Mouse (Mus musculus) neural tube, embryonic 14.5 days (tissue): ENCODE results near the gene Sptbn1. TPM values are rescaled to one million over a fixed set of nuclear protein-coding genes. Genes with fewer than 3 reads are reported as not detected.

Experiments
- ATAC-seq: fragments of 200-750 bp; cut with Nextera tagmentation; 2 replicates; pipeline ENCODE4 v1.8.0; 2017; ENCODE audit warnings: low read depth, mild to moderate bottlenecking, moderate TSS enrichment, moderate library complexity
- H3K27ac ChIP-seq: fragments of 300-500 bp; sonication (generic); 2 replicates; pipeline ENCODE4 v1.5.1; 2014; ENCODE audit warnings: low read depth, mild to moderate bottlenecking, control low read depth, low read length, moderate library complexity, mixed read lengths
- H3K27me3 ChIP-seq: fragments of 300-500 bp; sonication (generic); 2 replicates; pipeline ENCODE4 v1.6.1; 2014; ENCODE audit warnings: low read length; ENCODE audit not compliant: control insufficient read depth, insufficient read depth
- H3K36me3 ChIP-seq: fragments of 300-500 bp; sonication (generic); 2 replicates; pipeline ENCODE4 v1.6.1; 2014; ENCODE audit warnings: low read length, mixed read lengths; ENCODE audit not compliant: control insufficient read depth, insufficient read depth
- H3K4me1 ChIP-seq: fragments of 300-500 bp; sonication (generic); 2 replicates; pipeline ENCODE4 v1.6.1; 2014; ENCODE audit warnings: low read length; ENCODE audit not compliant: control insufficient read depth, insufficient read depth
- H3K4me2 ChIP-seq: fragments of 300-500 bp; sonication (generic); 2 replicates; pipeline ENCODE4 v1.6.1; 2014; ENCODE audit warnings: mild to moderate bottlenecking, low read depth, low read length, control low read depth
- H3K4me3 ChIP-seq: fragments of 300-500 bp; sonication (generic); 2 replicates; pipeline ENCODE4 v1.5.1; 2014; ENCODE audit warnings: low read depth, low read length, control low read depth, mixed read lengths
- H3K9ac ChIP-seq: fragments of 300-500 bp; sonication (generic); replicated peaks from 2 replicates; pipeline ENCODE4 v1.6.1; 2014; ENCODE audit warnings: low read depth, mild to moderate bottlenecking, control low read depth, low read length, mixed read lengths
- H3K9me3 ChIP-seq: fragments of 300-500 bp; sonication (generic); 2 replicates; pipeline ENCODE4 v1.6.1; 2016; ENCODE audit warnings: low read length; ENCODE audit not compliant: control insufficient read depth
- WGBS: fragments of 180-500 bp; shearing (Covaris S2); extraction: QIAGEN DNeasy Blood & Tissue Kit; methylation state at CpG from one replicate; pipeline ENCODE4 v1.1.7; 2014; 5-methylcytosine and 5-hydroxymethylcytosine counted together
- polyA plus RNA-seq: library from polyadenylated mRNA; unstranded; fragments of >200 nt; fragmentation: Nextera tagmentation; extraction: Ambion mirVana; gene quantifications from 2 replicates; pipeline ENCODE4 v1.2.1, GENCODE M21; 2014

Sptbn1 gene
- polyA plus RNA-seq: 201 and 261 TPM in 2 replicates

GRCm38 (mm10) chr11:30267892-30268647, at the start of gene Sptbn1:
TSS of gene Sptbn1 (minus strand) at chr11:30268175.
- WGBS: under 1% methylated on average over 43 of the region's 81 CpGs
- peaks cover 8% of the 10 kb centered on the region; the same call in 1 of the 2 replicates for H3K4me1 ChIP-seq

GRCm38 (mm10) chr11:30294279-30294678, 26.3 kb upstream of the Sptbn1 start:
- ATAC-seq: no peak
- Histone ChIP-seq H3K4me1 (no peaks in the 10 kb centered on the region), H3K27me3 (no peaks in the 10 kb centered on the region), H3K4me2 (no peak overlapping the region), H3K9ac (no peak overlapping the region), H3K36me3 (no peaks in the 10 kb centered on the region), H3K9me3 (no peaks in the 10 kb centered on the region), H3K27ac (no peak overlapping the region), H3K4me3 (no peak overlapping the region)

More at GRCm38 (mm10) chr11:30267892-30268647, at the start of gene Sptbn1:
- H3K4me3 ChIP-seq: peak within 1 kb of the TSS; percentile 100
- H3K27me3 ChIP-seq: no peaks in the 10 kb centered on the region; the same call in 1 of the 2 replicates
- peak within 1 kb of the TSS; percentile 97 for H3K27ac ChIP-seq
- no peaks in the 10 kb centered on the region for H3K9me3 ChIP-seq
- peak within 1 kb of the TSS; percentile 84 for H3K4me2 ChIP-seq
- no peaks in the 10 kb centered on the region for H3K36me3 ChIP-seq
- H3K9ac ChIP-seq: peak within 1 kb of the TSS; percentile 99
- ATAC-seq: peak; percentile 95

- no peaks in the 10 kb centered on the region for H3K9me3 ChIP-seq
- no peak overlapping the region for H3K4me3 ChIP-seq
- ATAC-seq: no peak
- WGBS: 95% methylated on average over 3 of the region's 3 CpGs
- H3K27me3 ChIP-seq: no peaks in the 10 kb centered on the region
- no peak overlapping the region for H3K27ac ChIP-seq
- H3K9ac ChIP-seq: no peak overlapping the region
- no peaks in the 10 kb centered on the region for H3K4me1 ChIP-seq
- no peak overlapping the region for H3K4me2 ChIP-seq
- H3K36me3 ChIP-seq: no peaks in the 10 kb centered on the region
Observed at GRCm38 (mm10) chr11:30292221-30293160, 24.5 kb upstream of the Sptbn1 start.

- 65% methylated on average over 8 of the region's 8 CpGs for WGBS
- H3K27ac ChIP-seq: no peak overlapping the region; the same call in 1 of the 2 replicates
- no peak for ATAC-seq
Observed at GRCm38 (mm10) chr11:30291155-30291554, 23.2 kb upstream of the Sptbn1 start.

GRCm38 (mm10) chr11:30289470-30290431, 21.8 kb upstream of the Sptbn1 start:
- ATAC-seq: no peak
- H3K36me3 ChIP-seq: no peaks in the 10 kb centered on the region
- H3K4me2 ChIP-seq: no peak overlapping the region
- no peaks in the 10 kb centered on the region for H3K27me3 ChIP-seq
- no peaks in the 10 kb centered on the region for H3K4me1 ChIP-seq
- 81% methylated on average over 7 of the region's 7 CpGs for WGBS
- no peak overlapping the region for H3K27ac ChIP-seq
- no peak overlapping the region for H3K4me3 ChIP-seq
- no peak overlapping the region for H3K9ac ChIP-seq
- no peaks in the 10 kb centered on the region for H3K9me3 ChIP-seq

More at GRCm38 (mm10) chr11:30291155-30291554, 23.2 kb upstream of the Sptbn1 start:
- Histone ChIP-seq H3K4me1 (no peaks in the 10 kb centered on the region), H3K4me2 (no peak overlapping the region), H3K4me3 (no peak overlapping the region), H3K36me3 (no peaks in the 10 kb centered on the region), H3K27me3 (no peaks in the 10 kb centered on the region), H3K9ac (no peak overlapping the region), H3K9me3 (no peaks in the 10 kb centered on the region)

- H3K9ac ChIP-seq: no peak overlapping the region
- no peak overlapping the region for H3K4me3 ChIP-seq
- ATAC-seq: no peak
- WGBS: 91% methylated on average over 2 of the region's 2 CpGs
- H3K36me3 ChIP-seq: no peaks in the 10 kb centered on the region
- no peaks in the 10 kb centered on the region for H3K4me1 ChIP-seq
- no peak overlapping the region for H3K27ac ChIP-seq
- H3K27me3 ChIP-seq: no peaks in the 10 kb centered on the region
- H3K9me3 ChIP-seq: no peaks in the 10 kb centered on the region
- no peak overlapping the region for H3K4me2 ChIP-seq
Observed at GRCm38 (mm10) chr11:30288075-30288474, 20.1 kb upstream of the Sptbn1 start.

- Histone ChIP-seq H3K4me3 (no peak overlapping the region), H3K4me2 (no peak overlapping the region), H3K4me1 (no peaks in the 10 kb centered on the region), H3K36me3 (no peaks in the 10 kb centered on the region), H3K27me3 (no peaks in the 10 kb centered on the region), H3K27ac (no peak overlapping the region), H3K9ac (no peak overlapping the region), H3K9me3 (no peaks in the 10 kb centered on the region)
- ATAC-seq: no peak
- WGBS: 56% methylated on average over 2 of the region's 2 CpGs
Observed at GRCm38 (mm10) chr11:30283710-30284109, 15.7 kb upstream of the Sptbn1 start.

- no peak for ATAC-seq
- Histone ChIP-seq H3K27me3 (no peaks in the 10 kb centered on the region), H3K4me1 (no peaks in the 10 kb centered on the region), H3K27ac (no peak overlapping the region), H3K9me3 (no peaks in the 10 kb centered on the region), H3K9ac (no peak overlapping the region), H3K36me3 (no peaks in the 10 kb centered on the region), H3K4me2 (no peak overlapping the region), H3K4me3 (no peak overlapping the region)
- 81% methylated on average over 5 of the region's 5 CpGs for WGBS
Observed at GRCm38 (mm10) chr11:30281096-30281495, 13.1 kb upstream of the Sptbn1 start.
